Comparison of ENCODE assay signal across 8 mouse cellular contexts in genomic region chr13:19394798-19395687, GRCm38 (mm10). TPM values are rescaled to one million over a fixed set of nuclear protein-coding genes. Genes with fewer than 3 reads are reported as not detected.
A peak's percentile ranks its signal among the peaks of the same experiment; 100 is the strongest.
DNase-seq lines count a peak whose midpoint lies in the region; ATAC-seq and TF ChIP-seq lines count a peak whose summit lies in the region.

No protein-coding gene starts in this region.

- H3K4me3 ChIP-seq in gastrocnemius, adult 2 months = peak overlapping the region; percentile 80
- peak overlapping the region; percentile 79 for H3K4me3 ChIP-seq in forebrain, embryonic 13.5 days
- peak overlapping the region; percentile 80 for H3K4me3 ChIP-seq in liver, embryonic 16.5 days (ENCODE audit: low read depth, low read length)

- intact Hi-C loops in gastrocnemius, adult 2 months (cut with DNase I) = loop anchor here (5.0 to 10.0 kb wide), 2 partner anchors 900 to 1777 kb away; no protein-coding TSS in a partner anchor
- intact Hi-C loops in gastrocnemius, postnatal 14 days (cut with DNase I; ENCODE audit: low total_unique reads) = no loop called here

- peak overlapping the region; percentile 94 for H3K27ac ChIP-seq in gastrocnemius, adult 2 months
- peak overlapping the region; percentile 78 for H3K27ac ChIP-seq in forebrain, embryonic 13.5 days
- peak overlapping the region; percentile 39; the same call in 1 of the 2 replicates for H3K27ac ChIP-seq in liver, embryonic 16.5 days (ENCODE audit: low read length)

- no peak for TF ChIP-seq CTCF in gastrocnemius, adult 2 months (IDR thresholded peaks at IDR 0.05)

- H3K9ac ChIP-seq in forebrain, embryonic 13.5 days = peak overlapping the region; percentile 92
- H3K9ac ChIP-seq in liver, embryonic 16.5 days (ENCODE audit: low read depth, low read length) = peak overlapping the region; percentile 80

- H3K27me3 ChIP-seq in forebrain, embryonic 13.5 days = no peaks in the 10 kb centered on the region
- no peaks in the 10 kb centered on the region for H3K27me3 ChIP-seq in liver, embryonic 16.5 days (ENCODE audit: control insufficient read depth, insufficient read depth, low read depth, low read length)

- H3K4me2 ChIP-seq in forebrain, embryonic 13.5 days = peak overlapping the region; percentile 63
- peak overlapping the region; percentile 88 for H3K4me2 ChIP-seq in liver, embryonic 16.5 days (ENCODE audit: low read depth, low read length)

- peaks cover 36% of the 10 kb centered on the region for H3K4me1 ChIP-seq in forebrain, embryonic 13.5 days
- peaks cover 10% of the 10 kb centered on the region for H3K4me1 ChIP-seq in liver, embryonic 16.5 days (ENCODE audit: control insufficient read depth, low read depth, low read length)

- no peak for DNase-seq in gastrocnemius, adult 2 months
- no peak for DNase-seq in gastrocnemius, postnatal 14 days
- DNase-seq in right cerebral cortex, postnatal 36 days (ENCODE audit: low spot score in 2 of 2) = no peak
- DNase-seq in left cerebral cortex, adult 9 months (ENCODE audit: low spot score in 2 of 2) = no peak
- no peak for DNase-seq in ovary, postnatal 36 days (ENCODE audit: low spot score)

- under 1% methylated on average over 25 of the region's 25 CpGs for WGBS in forebrain, embryonic 13.5 days
- WGBS in liver, embryonic 16.5 days (ENCODE audit: insufficient replicate concordance) = 3% methylated on average over 25 of the region's 25 CpGs

- ATAC-seq in CD4-positive, CD25-positive, alpha-beta regulatory T cell, adult 4 months = peak; percentile 10
- ATAC-seq in forebrain, embryonic 13.5 days = peak; percentile 83; the same call in 1 of the 2 replicates
- ATAC-seq in liver, embryonic 16.5 days (ENCODE audit: low read depth) = peak; percentile 37; the same call in 1 of the 2 replicates

- 0 out of 2 replicates have a peak, but pooled peaks cover 5% of the 10 kb centered on the region for H3K36me3 ChIP-seq in forebrain, embryonic 13.5 days (ENCODE audit: poor library complexity, severe bottlenecking)
- no peaks in the 10 kb centered on the region for H3K36me3 ChIP-seq in liver, embryonic 16.5 days (ENCODE audit: control insufficient read depth, insufficient read depth)

- no peaks in the 10 kb centered on the region for H3K9me3 ChIP-seq in forebrain, embryonic 13.5 days (replicated peaks)
- no peaks in the 10 kb centered on the region for H3K9me3 ChIP-seq in liver, embryonic 16.5 days (replicated peaks; ENCODE audit: control insufficient read depth, low read length)

RNA-seq across cellular contexts. Expression of gene Stard3nl, which starts 0.6 kb away (rescaled TPM):
- 1 to 10 TPM; 6.7 to 7.9 TPM for total RNA-seq in gastrocnemius, adult 2 months (2021)
- total RNA-seq in gastrocnemius, postnatal 14 days (2021) = 10 to 100 TPM in 1 of 2 experiments, 1 to 10 TPM in 1; 8.0 to 10.9 TPM
- polyA plus RNA-seq in CD4-positive, CD25-positive, alpha-beta regulatory T cell, adult 4 months (2017; shearing (Covaris generic)) = 10 to 100 TPM; 47.3 to 47.9 TPM
- polyA plus RNA-seq in forebrain, embryonic 13.5 days (2015; fragmentation: Nextera tagmentation; extraction: Ambion mirVana) = 161 and 167 TPM in 2 replicates
- polyA plus RNA-seq in liver, embryonic 16.5 days (2015; fragmentation: Nextera tagmentation; extraction: Ambion mirVana) = 22.2 and 23.0 TPM in 2 replicates

Comparison
In these comparisons a context has a peak if more than half of its experiments do, and no peak if none do; other contexts are left out.
1. H3K27ac ChIP-seq: peak in every context shown above with its lines; median percentile 94 in gastrocnemius, adult 2 months; 78 in forebrain, embryonic 13.5 days; 39 in liver, embryonic 16.5 days.
2. ATAC-seq: peak in every context shown above with its lines; median percentile 83 in forebrain, embryonic 13.5 days; 37 in liver, embryonic 16.5 days; 10 in CD4-positive, CD25-positive, alpha-beta regulatory T cell, adult 4 months.